Mouse (Mus musculus) T-helper 1 cell (primary cell): Measurements from ENCODE around the gene Hnrnpm.
"Not testable (repeated sequence)": the region's sequence is repeated elsewhere in the genome, so short reads cannot be mapped to it uniquely, and the experiment has no call there.

ENCODE experiments used
- in situ Hi-C: fragments of 300-600 bp; cut with MboI, MseI; formaldehyde crosslinking; loops from one replicate; pipeline ENCODE4 v1.15.1; 2025; ENCODE audit warnings: high pct_unique_total_duplicates

The Hnrnpm gene

GRCm38 (mm10) chr17:33686760-33687159 lies at the start of gene Hnrnpm:
Gene Hnrnpm (minus strand): TSS chr17:33686860.
- in situ Hi-C loops, result loop anchor here (5.0 to 10.0 kb wide), 2 partner anchors 126 to 508 kb away; partner anchors contain the start of genes Kank3 and Psmb8

GRCm38 (mm10) chr17:33733526-33733925 lies 46.9 kb upstream of the Hnrnpm start:
- in situ Hi-C loops, result not testable (repeated sequence)

- in situ Hi-C loops, result not testable (repeated sequence)
Measured at GRCm38 (mm10) chr17:33732556-33733083, 46.0 kb upstream of the Hnrnpm start.

GRCm38 (mm10) chr17:33729215-33729614 lies 42.6 kb upstream of the Hnrnpm start:
- in situ Hi-C loops, result no loop called here

GRCm38 (mm10) chr17:33728396-33728795 lies 41.7 kb upstream of the Hnrnpm start:
- in situ Hi-C loops, result no loop called here

- in situ Hi-C loops, result no loop called here
Measured at GRCm38 (mm10) chr17:33719736-33720378, 33.2 kb upstream of the Hnrnpm start.

- in situ Hi-C loops, result no loop called here
Measured at GRCm38 (mm10) chr17:33718944-33719725, 32.5 kb upstream of the Hnrnpm start.

GRCm38 (mm10) chr17:33718384-33718881 lies 31.8 kb upstream of the Hnrnpm start, which contains the start of gene March2:
Gene March2 (minus strand): TSS chr17:33718670.
- in situ Hi-C loops, result no loop called here

GRCm38 (mm10) chr17:33717982-33718381 lies 31.3 kb upstream of the Hnrnpm start:
- in situ Hi-C loops, result no loop called here

- in situ Hi-C loops, result no loop called here
Measured at GRCm38 (mm10) chr17:33717246-33717645, 30.6 kb upstream of the Hnrnpm start.

GRCm38 (mm10) chr17:33714779-33715178 lies 28.1 kb upstream of the Hnrnpm start:
- in situ Hi-C loops, result no loop called here

GRCm38 (mm10) chr17:33713271-33713670 lies 26.6 kb upstream of the Hnrnpm start:
- in situ Hi-C loops, result no loop called here

GRCm38 (mm10) chr17:33709834-33710233 lies 23.2 kb upstream of the Hnrnpm start:
- in situ Hi-C loops, result no loop called here

- in situ Hi-C loops, result no loop called here
Measured at GRCm38 (mm10) chr17:33703091-33703490, 16.4 kb upstream of the Hnrnpm start.

GRCm38 (mm10) chr17:33702178-33702577 lies 15.5 kb upstream of the Hnrnpm start:
- in situ Hi-C loops, result no loop called here

- in situ Hi-C loops, result no loop called here
Measured at GRCm38 (mm10) chr17:33695471-33695870, 8.8 kb upstream of the Hnrnpm start.

- in situ Hi-C loops, result loop anchor here (5.0 to 10.0 kb wide), 2 partner anchors 127 to 510 kb away; partner anchors contain the start of genes Kank3 and Psmb8
Measured at GRCm38 (mm10) chr17:33685249-33685653, 1.4 kb downstream of the Hnrnpm start.

GRCm38 (mm10) chr17:33684671-33685231 lies 1.9 kb downstream of the Hnrnpm start:
- in situ Hi-C loops, result loop anchor here (5.0 to 10.0 kb wide), 2 partner anchors 128 to 510 kb away; partner anchors contain the start of genes Kank3 and Psmb8

- in situ Hi-C loops, result loop anchor here (10.0 kb wide), 1 partner anchor 513 kb away; the partner anchor contains the start of gene Psmb8
Measured at GRCm38 (mm10) chr17:33681767-33682166, 4.9 kb downstream of the Hnrnpm start.

GRCm38 (mm10) chr17:33678771-33679170 lies 7.9 kb downstream of the Hnrnpm start:
- in situ Hi-C loops, result no loop called here

GRCm38 (mm10) chr17:33676086-33676485 lies 10.6 kb downstream of the Hnrnpm start:
- in situ Hi-C loops, result no loop called here

GRCm38 (mm10) chr17:33675452-33675851 lies 11.2 kb downstream of the Hnrnpm start:
- in situ Hi-C loops, result no loop called here
